Mouse (Mus musculus): Measurements from ENCODE around the gene Zfx. TPM values are rescaled to one million over a fixed set of nuclear protein-coding genes. Genes with fewer than 3 reads are reported as not detected.

Gene Zfx
- total RNA-seq, 2 experiments from 2014 or later: 37.2 to 37.6 TPM

- no peak for DNase-seq (ENCODE audit: extremely low spot score in 1 of 2, low spot score in 2 of 2)
- intact Hi-C loops (cut with DNase I): no loop called here
- H3K27ac ChIP-seq: no peak overlapping the region
- TF ChIP-seq CTCF (IDR thresholded peaks at IDR 0.05): no peak
- H3K4me3 ChIP-seq: no peak overlapping the region
These were observed 74.5 kb downstream of the Zfx start for GRCm38 (mm10) chrX:94049048-94049447.

- intact Hi-C loops (cut with DNase I): no loop called here
- Histone ChIP-seq H3K4me3 (no peak overlapping the region), H3K27ac (no peak overlapping the region)
- TF ChIP-seq CTCF (IDR thresholded peaks at IDR 0.05): no peak
- DNase-seq (ENCODE audit: extremely low spot score in 1 of 2, low spot score in 2 of 2): peak; percentile 7 to 18
These were observed 75.5 kb downstream of the Zfx start for GRCm38 (mm10) chrX:94048048-94048447.

GRCm38 (mm10) chrX:94047381-94047780 lies 76.1 kb downstream of the Zfx start:
- Histone ChIP-seq H3K4me3 (no peak overlapping the region), H3K27ac (no peak overlapping the region)
- no peak for DNase-seq (ENCODE audit: extremely low spot score in 1 of 2, low spot score in 2 of 2)
- TF ChIP-seq CTCF (IDR thresholded peaks at IDR 0.05): no peak
- intact Hi-C loops (cut with DNase I): no loop called here

- intact Hi-C loops (cut with DNase I): loop anchor here (2.0 to 5.0 kb wide), 2 partner anchors 76 to 121 kb away; no protein-coding TSS in a partner anchor
- TF ChIP-seq CTCF (IDR thresholded peaks at IDR 0.05): peak; percentile 62
These were observed 90.6 kb downstream of the Zfx start for GRCm38 (mm10) chrX:94032937-94033336.

GRCm38 (mm10) chrX:94030081-94030480 lies 93.4 kb downstream of the Zfx start:
- intact Hi-C loops (cut with DNase I): loop anchor here (5.0 kb wide), 1 partner anchor 118 kb away; no protein-coding TSS in a partner anchor
- TF ChIP-seq CTCF (IDR thresholded peaks at IDR 0.05): no peak
- DNase-seq (ENCODE audit: extremely low spot score in 1 of 2, low spot score in 2 of 2): no peak
- Histone ChIP-seq H3K4me3 (no peak overlapping the region), H3K27ac (no peak overlapping the region)

More at GRCm38 (mm10) chrX:94032937-94033336, 90.6 kb downstream of the Zfx start:
- Histone ChIP-seq H3K4me3 (no peak overlapping the region), H3K27ac (no peak overlapping the region)
- DNase-seq (ENCODE audit: extremely low spot score in 1 of 2, low spot score in 2 of 2): peak; percentile 16 to 27

Other genes with a start within 250 kb of the Zfx start
- gene AU015836, start 155.0 kb downstream of the Zfx start, total RNA-seq (2021): not detected
- gene Eif2s3x, start 89.2 kb upstream of the Zfx start, total RNA-seq (2021): 100 to 1,000 TPM in 1 of 2 experiments, 10 to 100 TPM in 1; 99.9 to 153 TPM
- 10 to 100 TPM; 28.5 to 30.9 TPM for gene Klhl15, start 110.9 kb upstream of the Zfx start, total RNA-seq (2021)
- gene Fam90a1b, start 243.1 kb upstream of the Zfx start, total RNA-seq (2021): not detected
- 10 to 100 TPM; 56.6 to 74.0 TPM for gene Apoo, start 243.4 kb upstream of the Zfx start, total RNA-seq (2021)